Mouse (Mus musculus): Measurements from ENCODE around the gene Tns2. TPM values are rescaled to one million over a fixed set of nuclear protein-coding genes. Genes with fewer than 3 reads are reported as not detected.
"Not testable (repeated sequence)": the region's sequence is repeated elsewhere in the genome, so short reads cannot be mapped to it uniquely, and the experiment has no call there.

Tns2 gene
- polyA plus RNA-seq, 1 experiment = 19.4 TPM

DNA sequence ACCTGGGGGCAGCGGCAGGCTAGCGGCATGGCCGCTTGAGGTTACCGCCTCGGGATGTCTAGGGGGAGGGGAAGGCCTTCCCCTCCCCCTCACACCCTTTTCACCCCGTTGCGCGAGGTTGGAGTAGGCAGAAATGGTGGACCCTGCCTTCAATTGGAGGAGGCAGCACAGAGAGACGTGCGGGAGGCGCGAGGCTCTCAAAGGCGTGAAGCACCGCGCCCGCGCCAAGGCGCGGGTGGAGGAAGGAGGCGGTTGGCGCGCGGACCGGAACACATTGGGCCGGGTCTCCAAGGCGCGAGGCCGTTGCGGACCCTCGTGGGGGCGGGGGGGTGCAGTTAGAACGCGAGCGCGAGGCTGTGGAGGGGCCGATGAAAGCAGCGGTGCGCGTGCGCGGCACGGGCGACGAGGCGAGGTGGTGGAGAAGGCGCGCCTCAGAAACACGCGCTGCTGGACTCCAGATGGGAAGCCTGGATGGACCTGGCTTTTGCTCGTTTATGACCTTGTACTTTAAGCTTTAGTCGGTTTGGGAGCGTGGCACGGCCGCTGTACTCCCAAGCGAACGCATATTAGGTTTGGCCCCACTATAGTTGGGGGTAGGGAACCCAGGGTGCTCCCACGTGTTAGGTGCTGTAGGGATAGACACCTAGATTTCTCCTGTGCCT is 26.0 kb upstream of the Tns2 start:
- Histone ChIP-seq H3K4me3 (ENCODE audit: insufficient read depth, low read length) (peak overlapping the region; percentile 89), H3K27ac (ENCODE audit: insufficient read depth, low read length) (peak overlapping the region; percentile 75), H3K4me1 (ENCODE audit: control insufficient read depth, insufficient read depth, low read length) (peaks cover 1% of the 10 kb centered on the region; the same call in 1 of the 2 replicates)
- TF ChIP-seq CTCF (IDR thresholded peaks at IDR 0.05; ENCODE audit: extremely low read depth, insufficient read depth, low read length) = no peak
- TF ChIP-seq POLR2A (IDR thresholded peaks at IDR 0.05; ENCODE audit: extremely low read depth, insufficient read depth, low read length) = no peak

DNA sequence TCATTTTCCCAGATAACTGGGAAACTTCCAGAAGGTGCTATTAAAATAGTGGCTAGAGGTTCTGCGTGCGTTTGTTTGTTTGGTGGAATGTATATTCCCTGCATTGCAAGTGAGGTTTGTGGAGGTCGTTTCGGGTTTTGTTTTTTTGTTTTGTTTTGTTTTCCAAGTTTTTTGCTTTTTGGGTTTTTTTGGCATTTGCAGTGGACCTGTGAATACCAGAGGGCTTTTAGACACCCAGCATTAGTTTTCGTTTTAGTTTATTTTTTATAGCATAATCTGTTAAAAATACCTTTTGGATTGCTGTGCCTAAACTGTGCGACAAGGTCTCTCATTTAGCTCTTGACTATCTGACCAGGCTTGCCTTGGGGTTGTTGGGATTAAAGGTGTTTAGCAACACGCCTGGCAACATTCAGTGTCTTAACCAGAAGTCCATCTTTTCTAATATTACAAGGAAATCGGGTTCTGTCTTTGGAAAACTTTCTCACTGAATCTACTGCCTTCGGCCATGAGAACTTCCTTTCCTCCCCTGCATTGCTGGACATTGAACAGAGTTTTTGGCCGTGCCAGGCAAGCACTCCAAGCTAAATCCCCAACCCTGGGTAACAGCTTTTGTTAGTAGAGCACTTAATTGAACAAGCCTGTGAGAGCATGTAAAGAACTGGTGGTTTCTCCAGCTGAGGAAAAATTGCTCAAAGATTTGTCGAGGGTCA is 25.2 kb upstream of the Tns2 start:
- no peak overlapping the region for H3K27ac ChIP-seq (ENCODE audit: insufficient read depth, low read length)
- TF ChIP-seq POLR2A (IDR thresholded peaks at IDR 0.05; ENCODE audit: extremely low read depth, insufficient read depth, low read length) (no peak), CTCF (IDR thresholded peaks at IDR 0.05; ENCODE audit: extremely low read depth, insufficient read depth, low read length) (no peak)
- peaks cover 1% of the 10 kb centered on the region; the same call in 1 of the 2 replicates for H3K4me1 ChIP-seq (ENCODE audit: control insufficient read depth, insufficient read depth, low read length)
- peak overlapping the region; percentile 89; the same call in 1 of the 2 replicates for H3K4me3 ChIP-seq (ENCODE audit: insufficient read depth, low read length)

DNA sequence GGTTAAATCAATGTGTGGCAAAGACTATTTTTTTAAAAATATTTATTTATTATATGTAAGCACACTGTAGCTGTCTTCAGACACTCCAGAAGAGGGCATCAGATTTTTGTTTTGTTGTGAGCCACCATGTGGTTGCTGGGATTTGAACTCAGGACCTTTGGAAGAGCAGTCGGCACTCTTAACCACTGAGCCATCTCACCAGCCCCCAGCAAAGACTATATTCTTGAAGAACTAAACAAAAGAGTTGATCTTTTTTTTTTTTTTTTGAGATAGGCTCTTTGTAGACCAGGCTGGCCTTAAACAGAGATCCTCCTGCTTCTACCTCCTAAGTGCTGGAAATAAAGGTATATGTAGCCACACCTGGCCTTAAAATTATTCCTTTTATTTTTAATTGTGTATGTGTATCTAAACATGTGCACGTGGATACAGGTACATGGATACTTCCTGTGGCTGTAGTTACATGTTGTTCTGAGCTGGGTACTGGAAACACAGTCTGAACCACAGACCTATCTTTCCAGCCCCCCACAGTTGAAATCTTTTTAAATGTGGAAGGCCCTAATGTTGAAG is 23.0 kb upstream of the Tns2 start:
- H3K4me3 ChIP-seq (ENCODE audit: insufficient read depth, low read length) = no peak overlapping the region
- TF ChIP-seq CTCF (IDR thresholded peaks at IDR 0.05; ENCODE audit: extremely low read depth, insufficient read depth, low read length) (no peak), POLR2A (IDR thresholded peaks at IDR 0.05; ENCODE audit: extremely low read depth, insufficient read depth, low read length) (no peak)
- no peak overlapping the region for H3K27ac ChIP-seq (ENCODE audit: insufficient read depth, low read length)
- H3K4me1 ChIP-seq (ENCODE audit: control insufficient read depth, insufficient read depth, low read length) = peaks cover 1% of the 10 kb centered on the region; the same call in 1 of the 2 replicates

DNA sequence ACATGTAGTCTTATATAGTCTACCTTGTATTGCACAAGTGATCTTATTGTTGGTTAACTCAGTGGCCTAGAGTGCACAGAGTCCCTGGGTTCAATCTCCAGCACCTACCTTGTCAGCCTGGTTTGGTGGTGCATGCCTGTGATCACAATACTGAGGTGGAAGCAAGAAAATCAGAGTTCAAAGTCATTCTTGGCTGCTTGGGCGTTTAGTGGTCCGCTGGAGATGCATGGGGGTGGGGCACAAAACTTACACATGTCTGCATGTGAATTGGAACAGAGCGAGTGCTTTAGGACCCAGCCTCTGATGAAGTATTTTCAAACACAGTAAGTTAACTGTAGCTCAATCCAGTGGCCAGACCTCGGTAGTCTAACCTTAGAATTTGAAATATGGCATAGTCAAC is 21.0 kb upstream of the Tns2 start:
- Histone ChIP-seq H3K27ac (ENCODE audit: insufficient read depth, low read length) (no peak overlapping the region), H3K4me3 (ENCODE audit: insufficient read depth, low read length) (no peak overlapping the region), H3K4me1 (ENCODE audit: control insufficient read depth, insufficient read depth, low read length) (peaks cover 3% of the 10 kb centered on the region)
- TF ChIP-seq CTCF (IDR thresholded peaks at IDR 0.05; ENCODE audit: extremely low read depth, insufficient read depth, low read length) = no peak

DNA sequence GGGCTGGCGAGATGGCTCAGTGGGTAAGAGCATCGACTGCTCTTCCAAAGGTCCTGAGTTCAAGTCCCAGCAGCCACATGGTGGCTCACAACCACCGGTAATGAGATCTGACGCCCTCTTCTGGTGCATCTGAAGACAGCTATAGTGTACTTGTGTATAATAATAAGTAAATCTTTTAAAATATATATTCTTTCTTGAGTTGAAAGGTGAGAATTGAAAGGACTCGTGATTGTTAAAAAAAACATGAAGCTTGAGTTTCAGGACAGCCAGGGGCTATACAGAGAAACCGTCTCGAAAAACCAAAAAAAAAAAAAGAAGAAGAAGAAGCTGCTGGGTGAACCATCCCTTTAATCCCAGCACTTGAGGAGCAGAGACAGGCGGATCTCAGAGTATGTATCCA is 20.3 kb upstream of the Tns2 start:
- H3K27ac ChIP-seq (ENCODE audit: insufficient read depth, low read length); H3K4me1 ChIP-seq (ENCODE audit: control insufficient read depth, insufficient read depth, low read length); H3K4me3 ChIP-seq (ENCODE audit: insufficient read depth, low read length): not testable (repeated sequence)

DNA sequence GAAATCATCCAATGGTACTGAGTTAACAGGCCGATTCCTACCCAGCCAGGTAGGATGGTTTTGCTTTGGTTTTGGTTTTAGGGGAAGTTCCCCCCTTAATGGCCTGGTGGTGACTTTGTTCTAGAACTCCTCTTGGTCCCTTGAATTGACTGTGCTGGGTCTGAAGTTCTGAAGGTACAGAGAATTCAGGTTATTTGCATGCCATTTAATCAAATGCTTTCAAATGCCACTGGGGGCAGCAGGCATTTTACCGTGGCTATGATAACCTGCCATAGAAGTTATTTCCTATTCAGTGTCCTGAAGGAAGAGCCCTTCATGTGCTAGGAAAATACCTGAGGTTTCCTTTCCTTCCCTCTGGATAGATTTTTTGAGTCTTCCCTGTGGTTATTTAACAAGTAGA is 19.8 kb upstream of the Tns2 start:
- H3K4me1 ChIP-seq (ENCODE audit: control insufficient read depth, insufficient read depth, low read length) = peaks cover 2% of the 10 kb centered on the region
- TF ChIP-seq CTCF (IDR thresholded peaks at IDR 0.05; ENCODE audit: extremely low read depth, insufficient read depth, low read length) (no peak), POLR2A (IDR thresholded peaks at IDR 0.05; ENCODE audit: extremely low read depth, insufficient read depth, low read length) (no peak)
- no peak overlapping the region for H3K27ac ChIP-seq (ENCODE audit: insufficient read depth, low read length)
- no peak overlapping the region for H3K4me3 ChIP-seq (ENCODE audit: insufficient read depth, low read length)

DNA sequence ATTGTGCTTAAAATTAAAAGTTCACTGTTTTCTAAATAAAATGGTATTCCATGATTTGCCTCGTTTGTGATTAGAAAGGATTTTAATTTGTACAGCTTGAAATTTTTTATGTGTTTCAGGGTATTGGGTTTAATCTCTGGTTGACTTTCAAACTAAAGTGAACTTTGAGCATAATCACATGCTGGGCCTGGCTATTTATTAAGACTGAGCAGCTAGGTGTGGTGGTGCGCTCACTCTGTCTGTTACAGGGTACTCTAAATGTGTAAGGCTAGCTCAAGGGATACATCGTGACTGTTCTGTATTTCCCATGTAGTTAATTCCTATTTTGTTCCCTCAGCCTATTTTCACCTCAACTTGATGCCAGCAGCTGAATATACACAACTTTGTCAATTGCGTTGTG is 18.1 kb upstream of the Tns2 start:
- Histone ChIP-seq H3K4me3 (ENCODE audit: insufficient read depth, low read length) (no peak overlapping the region), H3K27ac (ENCODE audit: insufficient read depth, low read length) (no peak overlapping the region), H3K4me1 (ENCODE audit: control insufficient read depth, insufficient read depth, low read length) (peaks cover 2% of the 10 kb centered on the region)
- TF ChIP-seq POLR2A (IDR thresholded peaks at IDR 0.05; ENCODE audit: extremely low read depth, insufficient read depth, low read length) (no peak), CTCF (IDR thresholded peaks at IDR 0.05; ENCODE audit: extremely low read depth, insufficient read depth, low read length) (no peak)

DNA sequence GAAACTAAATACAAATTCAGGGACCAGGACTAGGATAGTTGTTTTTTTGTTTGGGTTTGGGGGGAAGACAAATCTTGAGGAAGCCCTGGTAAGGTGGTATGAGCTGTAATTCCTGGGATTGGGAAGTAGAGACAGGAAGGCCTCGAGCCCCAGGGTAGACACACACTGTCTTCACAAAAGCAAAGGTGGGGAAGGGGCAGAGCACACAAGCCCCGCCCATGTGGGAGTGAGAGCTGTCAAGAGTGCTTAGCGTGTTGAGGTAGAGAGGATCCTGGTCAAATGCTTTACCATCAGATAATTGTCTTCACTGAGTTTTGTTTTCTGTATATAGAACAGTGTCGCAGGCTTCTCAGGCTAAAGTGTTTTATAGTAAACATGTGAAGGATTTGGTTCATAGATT is 17.2 kb upstream of the Tns2 start:
- H3K27ac ChIP-seq (ENCODE audit: insufficient read depth, low read length) = no peak overlapping the region
- no peak for TF ChIP-seq POLR2A (IDR thresholded peaks at IDR 0.05; ENCODE audit: extremely low read depth, insufficient read depth, low read length)
- TF ChIP-seq CTCF (IDR thresholded peaks at IDR 0.05; ENCODE audit: extremely low read depth, insufficient read depth, low read length) = no peak
- no peak overlapping the region for H3K4me3 ChIP-seq (ENCODE audit: insufficient read depth, low read length)
- peaks cover 2% of the 10 kb centered on the region for H3K4me1 ChIP-seq (ENCODE audit: control insufficient read depth, insufficient read depth, low read length)

DNA sequence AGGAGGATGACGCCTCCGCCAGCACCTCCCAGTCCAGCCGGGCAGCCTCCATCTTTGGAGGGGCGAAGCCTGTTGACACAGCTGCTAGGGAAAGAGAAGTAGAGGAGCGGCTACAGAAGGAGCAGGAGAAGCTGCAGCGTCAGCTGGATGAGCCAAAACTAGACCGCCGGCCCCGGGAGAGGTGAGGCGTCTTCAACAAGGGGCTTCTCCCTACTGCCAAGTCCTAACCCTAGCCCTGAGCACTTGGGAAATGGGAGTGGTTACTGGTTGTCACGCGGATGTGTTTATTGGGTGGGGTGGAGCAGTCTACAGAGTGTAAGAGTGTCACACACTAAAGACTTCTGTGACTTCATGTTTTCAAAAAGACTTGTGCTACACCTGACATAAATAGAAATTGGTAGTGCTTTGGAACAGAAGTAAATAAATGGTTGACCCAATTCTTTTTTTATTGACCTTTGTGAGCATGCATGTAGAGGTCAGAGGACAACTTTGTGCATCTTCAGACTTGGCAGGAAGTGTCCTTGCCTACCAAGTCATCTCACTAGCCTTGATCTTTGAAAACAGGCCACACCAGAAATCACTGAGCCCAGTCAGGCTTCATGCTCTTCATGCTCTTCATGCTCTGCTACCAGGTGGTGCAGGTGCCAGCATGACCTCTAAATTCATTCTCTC is 10.2 kb upstream of the Tns2 start:
- no peak overlapping the region for H3K27ac ChIP-seq (ENCODE audit: insufficient read depth, low read length)
- TF ChIP-seq CTCF (IDR thresholded peaks at IDR 0.05; ENCODE audit: extremely low read depth, insufficient read depth, low read length) = no peak
- TF ChIP-seq POLR2A (IDR thresholded peaks at IDR 0.05; ENCODE audit: extremely low read depth, insufficient read depth, low read length) = no peak
- no peaks in the 10 kb centered on the region for H3K4me1 ChIP-seq (ENCODE audit: control insufficient read depth, insufficient read depth, low read length)
- no peak overlapping the region for H3K4me3 ChIP-seq (ENCODE audit: insufficient read depth, low read length)
